Mouse (Mus musculus) cortical plate, adult 2 months (tissue): ENCODE measurements at regions not wholly inside any gene's neighbourhood (a gene's known extent, or its start where the extent isn't known, plus 50 kb on each side); places are given as distances from the start of the nearest gene placed in this dataset.

Experiments
- CTCF ChIP-seq: fragments of 200-500 bp; IDR thresholded peaks from 2 replicates; pipeline ENCODE4 v1.5.1; 2011; ENCODE audit warnings: mild to moderate bottlenecking, control low read depth, low read length; ENCODE audit not compliant: insufficient read depth; ENCODE audit errors: extremely low read depth
- POLR2A ChIP-seq: fragments of 200-500 bp; IDR thresholded peaks from 2 replicates; pipeline ENCODE4 v1.6.1; 2011; ENCODE audit warnings: mild to moderate bottlenecking, low read length, control low read depth; ENCODE audit not compliant: insufficient read depth; ENCODE audit errors: extremely low read depth

- TF ChIP-seq POLR2A (no peak), CTCF (no peak)
These were observed 486.1 kb upstream of the Mpdz start for GRCm38 (mm10) chr4:81928581-81929244.
